8 mouse cellular contexts compared by ENCODE assay signal in the genomic region with DNA sequence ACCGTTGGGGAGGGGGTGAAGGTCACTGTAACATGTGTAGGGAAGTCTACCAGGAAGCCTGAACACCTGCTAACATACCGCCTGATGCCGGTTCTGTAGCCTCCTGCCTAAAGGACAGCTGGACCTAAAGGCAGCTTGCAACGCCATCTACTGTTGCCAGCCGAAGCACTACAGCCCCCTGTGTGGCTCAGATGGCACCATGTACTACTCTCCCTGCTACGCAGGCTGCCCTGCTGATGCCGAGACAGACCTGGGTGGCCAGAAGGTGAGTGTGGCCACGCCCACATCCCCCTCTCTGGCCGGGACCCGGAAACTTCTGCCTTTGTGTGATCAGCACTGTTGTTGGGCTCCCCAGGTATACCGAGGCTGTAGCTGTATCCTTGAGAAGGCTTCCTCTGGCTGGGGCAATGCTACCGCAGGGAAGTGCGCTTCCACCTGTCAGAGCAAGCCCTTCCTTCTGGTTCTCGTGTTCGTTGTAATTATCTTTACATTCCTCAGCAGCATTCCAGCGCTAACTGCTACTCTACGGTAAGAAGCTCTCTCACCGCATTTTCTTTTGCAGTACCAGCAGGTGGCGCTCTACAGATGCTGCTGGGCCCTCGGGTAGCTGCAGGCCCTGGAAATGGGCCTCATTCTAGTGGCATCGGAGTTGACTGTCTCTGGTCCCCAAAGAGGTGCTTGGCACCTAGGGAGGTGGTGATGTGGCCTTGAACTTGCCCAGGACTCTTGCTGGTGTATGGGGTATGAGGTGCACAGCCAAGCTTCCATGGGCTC. TPM values are rescaled to one million over a fixed set of nuclear protein-coding genes. Genes with fewer than 3 reads are reported as not detected.
DNase-seq lines count a peak whose midpoint lies in the region; ATAC-seq and TF ChIP-seq lines count a peak whose summit lies in the region.

No protein-coding gene starts in this region.

- peak; percentile 52 for ATAC-seq in common myeloid progenitor, adult 5-6 weeks (replicated peaks; ENCODE audit: low read depth, poor library complexity, severe bottlenecking)
- peak; percentile 64; the same call in 1 of the 2 replicates for ATAC-seq in limb, embryonic 14.5 days (ENCODE audit: low FRiP score, low read depth)

- intact Hi-C loops in heart, postnatal 10 days (cut with DNase I) = loop anchor here (1.0 to 5.0 kb wide), 3 partner anchors 106 to 306 kb away; no protein-coding TSS in a partner anchor

- peak; percentile 67 for TF ChIP-seq CTCF in kidney, adult 2 months (conservative IDR thresholded peaks at IDR 0.05; ENCODE audit: insufficient read depth, insufficient read length, low read depth, low read length)

- H3K9me3 ChIP-seq in ES-E14 (ENCODE audit: control insufficient read depth, insufficient read depth, low read depth, low read length) = no peaks in the 10 kb centered on the region
- H3K9me3 ChIP-seq in limb, embryonic 14.5 days (ENCODE audit: control insufficient read depth, low read length) = no peaks in the 10 kb centered on the region

- no peak overlapping the region for H3K4me2 ChIP-seq in limb, embryonic 14.5 days (replicated peaks; ENCODE audit: low read depth, low read length, severe bottlenecking)

- no peaks in the 10 kb centered on the region for H3K4me1 ChIP-seq in kidney, adult 2 months (ENCODE audit: control insufficient read depth, insufficient read depth, low read length)
- peaks cover 0 to 7% of the 10 kb centered on the region in 2 experiments; a peak in 2 of 4 replicates for H3K4me1 ChIP-seq in ES-E14 (ENCODE audit: control insufficient read depth in 2 of 2, insufficient read depth in 2 of 2, low read length in 2 of 2, poor library complexity in 1 of 2)
- no peaks in the 10 kb centered on the region; the same call in 1 of the 2 replicates for H3K4me1 ChIP-seq in limb, embryonic 14.5 days (ENCODE audit: control insufficient read depth, insufficient read depth, low read length)

- in situ Hi-C loops in ES-E14 (cut with MboI; ENCODE audit: low sequenced_read_pairs in 2 of 2, unreplicated experiment in 2 of 2) = loop anchor here in 1 of 2 experiments (5.0 kb wide), 1 partner anchor 80 kb away; no protein-coding TSS in a partner anchor

- no peaks in the 10 kb centered on the region for H3K27me3 ChIP-seq in kidney, adult 2 months (replicated peaks; ENCODE audit: control insufficient read depth, insufficient read depth, low read length)
- H3K27me3 ChIP-seq in limb, embryonic 14.5 days (ENCODE audit: control insufficient read depth, insufficient read depth, low read length) = no peaks in the 10 kb centered on the region

- peak; percentile 20 for DNase-seq in kidney, adult 2 months
- no peak for DNase-seq in kidney, adult 9 months
- peak; percentile 60 for DNase-seq in ES-E14 (ENCODE audit: low read depth, low spot score)
- DNase-seq in heart, postnatal 10 days = peak; percentile 21 to 52
- peak; percentile 23 for DNase-seq in limb, embryonic 14.5 days (ENCODE audit: low spot score)
- DNase-seq in neural tube, embryonic 10.5 days (ENCODE audit: extremely low spot score, low spot score) = peak; percentile 58
- DNase-seq in urinary bladder, postnatal 4 days (ENCODE audit: low spot score in 2 of 2) = no peak

- TF ChIP-seq POLR2A in kidney, adult 2 months (IDR thresholded peaks at IDR 0.05; ENCODE audit: low read depth, low read length) = no peak
- TF ChIP-seq POLR2A in limb, embryonic 14.5 days (IDR thresholded peaks at IDR 0.05; ENCODE audit: borderline replicate concordance, extremely low read depth, insufficient read depth, insufficient read length) = no peak

- no peak overlapping the region for H3K4me3 ChIP-seq in kidney, adult 2 months (ENCODE audit: insufficient read depth, low read depth, low read length)
- peak overlapping the region; percentile 41 to 47; a peak in 3 of 4 replicates for H3K4me3 ChIP-seq in ES-E14 (ENCODE audit: insufficient read depth in 1 of 2, low read depth in 1 of 2, low read length in 2 of 2, poor library complexity in 1 of 2, severe bottlenecking in 1 of 2)
- no peak overlapping the region for H3K4me3 ChIP-seq in limb, embryonic 14.5 days (replicated peaks; ENCODE audit: low read length)

- H3K9ac ChIP-seq in ES-E14 (ENCODE audit: insufficient read depth, low read depth, low read length, poor library complexity, severe bottlenecking) = peak overlapping the region; percentile 22; the same call in 1 of the 2 replicates
- no peak overlapping the region for H3K9ac ChIP-seq in limb, embryonic 14.5 days (ENCODE audit: low read depth, low read length, severe bottlenecking)

- 12% methylated on average over 21 of the region's 21 CpGs for WGBS in kidney, adult 2 months
- 4% methylated on average over 21 of the region's 21 CpGs for WGBS in limb, embryonic 14.5 days

- H3K27ac ChIP-seq in kidney, adult 2 months (ENCODE audit: insufficient read depth, low read depth, low read length) = no peak overlapping the region
- no peak overlapping the region; the same call in 1 of the 2 replicates for H3K27ac ChIP-seq in ES-E14 (ENCODE audit: insufficient read depth, low read depth, low read length, poor library complexity, severe bottlenecking)
- no peak overlapping the region for H3K27ac ChIP-seq in limb, embryonic 14.5 days (replicated peaks; ENCODE audit: low read depth, low read length)

- H3K36me3 ChIP-seq in kidney, adult 2 months (ENCODE audit: control insufficient read depth, insufficient read depth, low read length) = no peaks in the 10 kb centered on the region
- peaks cover 10% of the 10 kb centered on the region for H3K36me3 ChIP-seq in ES-E14 (ENCODE audit: control insufficient read depth, insufficient read depth, low read length, poor library complexity, severe bottlenecking)
- no peaks in the 10 kb centered on the region for H3K36me3 ChIP-seq in limb, embryonic 14.5 days (ENCODE audit: control insufficient read depth, insufficient read depth, low read length)

TF ChIP-seq in ES-E14, 5 proteins besides CTCF, POLR2A, EP300 and RAD21:
- TF ChIP-seq HCFC1 (IDR thresholded peaks at IDR 0.05; ENCODE audit: borderline replicate concordance, insufficient read depth, low read length) = no peak
- TF ChIP-seq MAFK (IDR thresholded peaks at IDR 0.05; ENCODE audit: insufficient read depth, low read depth, low read length) = 0 out of 2 replicates have a peak, but pooled peaks have one; percentile 8
- TF ChIP-seq ZNF384 (IDR thresholded peaks at IDR 0.05; ENCODE audit: low read depth, low read length) = no peak
- no peak for TF ChIP-seq CHD2 (IDR thresholded peaks at IDR 0.05; ENCODE audit: low read depth, low read length)

RNA-seq across cellular contexts. Expression of a gene that starts 16.4 kb away (rescaled TPM):
- polyA plus RNA-seq in kidney, adult 2 months (2012; rRNA removed) = 49.4 and 64.7 TPM in 2 replicates
- total RNA-seq in ES-E14 (2012; rRNA removed) = 14.7 and 24.7 TPM in 2 replicates
- 5.9 and 12.5 TPM in 2 replicates for total RNA-seq in common myeloid progenitor, adult 5-6 weeks (2017)
- 1 to 10 TPM in 1 of 2 experiments, under 1 TPM in 1; 0.15 to 1.2 TPM for total RNA-seq in heart, postnatal 10 days (2021)
- 0.87 and 1.1 TPM in 2 replicates for polyA plus RNA-seq in limb, embryonic 14.5 days (2012; rRNA removed)
- polyA plus RNA-seq in limb, embryonic 14.5 days (2014; fragmentation: Nextera tagmentation; extraction: Ambion mirVana) = 0.41 and 0.54 TPM in 2 replicates

RNA-seq across cellular contexts. Expression of a gene that starts 27.3 kb away (rescaled TPM):
- not detected in 2 replicates for polyA plus RNA-seq in kidney, adult 2 months (2012; rRNA removed)
- total RNA-seq in ES-E14 (2012; rRNA removed) = 0.09 TPM in 1 of 2 replicates, not detected in the other
- not detected in 2 replicates for total RNA-seq in common myeloid progenitor, adult 5-6 weeks (2017)
- under 1 TPM; 0.12 TPM for total RNA-seq in heart, postnatal 10 days (2021)
- 0.52 and 0.77 TPM in 2 replicates for polyA plus RNA-seq in limb, embryonic 14.5 days (2012; rRNA removed)
- 0.40 TPM in 2 replicates for polyA plus RNA-seq in limb, embryonic 14.5 days (2014; fragmentation: Nextera tagmentation; extraction: Ambion mirVana)

Comparison
In these comparisons a context has a peak if more than half of its experiments do, and no peak if none do; other contexts are left out.
1. DNase-seq: peak in kidney, adult 2 months (single experiment), ES-E14 (single experiment), heart, postnatal 10 days (2 of 2), limb, embryonic 14.5 days (single experiment) and neural tube, embryonic 10.5 days (single experiment); none in kidney, adult 9 months (single experiment) and urinary bladder, postnatal 4 days (0 of 2).
2. H3K4me3 ChIP-seq: peak in ES-E14 (2 of 2); none in kidney, adult 2 months (single experiment) and limb, embryonic 14.5 days (single experiment).